Mouse (Mus musculus): ENCODE measurements around the gene Fbxl17. TPM values are rescaled to one million over a fixed set of nuclear protein-coding genes. Genes with fewer than 3 reads are reported as not detected.

Gene Fbxl17
- total RNA-seq, 2 experiments from 2014 or later: 46.3 to 49.5 TPM

DNA sequence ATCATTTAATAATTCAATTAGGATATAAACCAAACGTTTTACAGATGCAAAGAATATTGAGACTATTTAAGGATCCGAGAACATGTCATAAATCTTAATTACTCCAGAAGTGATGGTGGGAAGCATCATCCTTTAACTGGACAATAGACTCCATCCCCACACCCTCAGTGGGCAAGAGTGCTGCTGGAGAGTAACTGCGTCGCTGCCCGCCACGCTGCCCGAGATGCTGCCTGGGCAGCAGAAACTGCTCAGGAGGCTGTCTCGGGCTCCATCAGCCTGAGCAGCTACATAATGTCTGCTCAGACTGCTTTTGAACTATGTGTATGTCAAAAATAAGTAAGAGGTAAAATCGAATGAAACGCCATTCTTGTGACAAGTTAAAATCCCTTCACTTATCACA lies 52.1 kb downstream of the Fbxl17 start:
- Histone ChIP-seq H3K27ac (no peak overlapping the region), H3K4me3 (no peak overlapping the region)
- intact Hi-C loops (cut with DNase I): no loop called here
- DNase-seq: no peak
- TF ChIP-seq CTCF (IDR thresholded peaks at IDR 0.05): no peak

DNA sequence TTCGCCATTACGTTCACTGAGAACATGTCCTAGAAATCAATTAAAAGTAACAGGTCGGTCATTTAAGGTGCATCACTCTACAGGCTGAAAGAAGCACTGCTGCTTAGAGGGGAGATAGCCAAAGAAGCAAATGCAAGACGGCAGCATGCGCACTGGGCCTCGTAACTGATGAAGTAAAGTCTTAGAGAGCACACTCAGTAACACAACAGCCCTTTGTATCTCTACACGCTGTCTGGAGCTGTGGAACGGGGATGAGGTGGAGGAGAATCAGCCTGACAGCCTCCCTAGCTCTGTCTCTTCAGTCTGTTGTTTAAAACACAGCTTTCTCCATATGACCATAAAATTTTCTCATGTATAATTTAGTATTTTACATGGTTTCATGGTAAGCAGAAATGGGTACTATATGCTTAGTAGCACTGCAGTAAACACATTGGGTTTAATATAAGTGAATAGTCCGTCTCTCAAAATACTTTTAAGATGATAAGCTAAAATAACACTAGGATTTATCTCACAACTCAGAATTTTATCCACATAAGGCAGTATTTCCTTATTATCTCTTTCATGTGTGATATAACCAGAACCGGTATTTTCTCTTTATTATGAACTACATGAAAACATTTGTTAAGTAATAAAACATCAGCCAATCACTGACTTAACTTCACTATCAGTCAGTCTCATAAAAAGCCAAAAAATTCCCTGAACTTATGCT lies 52.7 kb downstream of the Fbxl17 start:
- no peak overlapping the region for H3K27ac ChIP-seq
- no peak overlapping the region for H3K4me3 ChIP-seq
- no peak for DNase-seq
- intact Hi-C loops (cut with DNase I): no loop called here
- no peak for TF ChIP-seq CTCF (IDR thresholded peaks at IDR 0.05)

DNA sequence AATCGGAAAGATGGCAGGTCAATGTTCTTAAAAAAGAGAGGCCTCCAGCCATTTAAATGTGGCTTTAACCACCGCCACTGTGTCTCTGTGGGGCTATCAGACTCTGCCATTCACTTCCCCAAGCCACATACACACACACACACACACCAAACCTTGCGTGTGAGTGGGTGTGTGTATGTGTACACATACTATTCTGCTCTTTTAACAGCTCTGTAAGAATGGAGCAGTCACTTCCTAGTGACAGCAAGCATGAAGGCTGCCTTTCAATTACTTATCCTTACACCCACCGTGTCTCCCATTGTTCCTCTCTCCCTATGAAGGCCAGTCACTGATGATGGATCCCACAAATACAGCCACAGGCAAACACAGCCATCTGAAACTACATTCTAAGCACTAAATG lies 54.6 kb downstream of the Fbxl17 start:
- DNase-seq: no peak
- H3K4me3 ChIP-seq: no peak overlapping the region
- intact Hi-C loops (cut with DNase I): no loop called here
- peak overlapping the region; percentile 1; the same call in 1 of the 2 replicates for H3K27ac ChIP-seq
- no peak for TF ChIP-seq CTCF (IDR thresholded peaks at IDR 0.05)

DNA sequence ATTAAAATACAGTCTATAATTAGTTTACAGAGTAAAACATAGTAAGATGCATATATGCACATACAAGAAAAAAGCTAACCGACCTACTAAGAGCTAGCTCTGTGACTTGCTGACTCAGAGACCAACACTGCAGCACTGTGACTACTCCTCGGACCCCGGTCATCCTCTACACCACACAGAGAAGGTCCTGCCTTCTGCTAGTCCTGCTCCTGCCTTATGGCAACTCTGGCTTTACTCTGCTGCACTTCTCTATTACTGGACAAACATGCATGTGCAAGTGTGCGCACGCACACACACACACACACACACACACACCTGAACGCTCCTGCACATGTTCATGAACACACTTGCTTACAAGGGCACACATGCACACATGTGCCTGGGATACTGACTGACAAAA lies 62.4 kb downstream of the Fbxl17 start:
- no peak overlapping the region for H3K4me3 ChIP-seq
- DNase-seq: no peak
- TF ChIP-seq CTCF (IDR thresholded peaks at IDR 0.05): no peak
- no peak overlapping the region for H3K27ac ChIP-seq
- intact Hi-C loops (cut with DNase I): loop anchor here (2.0 kb wide), 1 partner anchor 31 kb away; no protein-coding TSS in a partner anchor

DNA sequence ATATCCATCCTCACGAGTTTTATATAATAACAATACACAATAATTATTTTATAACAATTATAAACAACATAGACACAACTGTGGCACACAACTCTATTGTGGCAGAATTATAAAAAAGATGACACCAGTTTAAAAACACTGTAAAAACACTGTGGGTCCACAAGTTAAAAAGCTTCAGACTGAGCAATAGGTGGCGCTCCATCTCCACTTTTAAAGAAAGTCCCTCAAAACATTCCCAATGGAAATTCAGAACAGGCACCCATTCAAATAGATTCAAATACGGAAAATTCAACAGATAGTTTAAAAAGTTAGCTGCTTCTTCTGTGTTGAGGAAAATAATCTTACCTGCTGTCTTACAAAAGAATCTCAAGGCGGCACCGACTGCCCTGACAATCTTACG lies 65.7 kb downstream of the Fbxl17 start:
- H3K27ac ChIP-seq: no peak overlapping the region
- intact Hi-C loops (cut with DNase I): no loop called here
- no peak for DNase-seq
- no peak overlapping the region for H3K4me3 ChIP-seq
- peak; percentile 77 for TF ChIP-seq CTCF (IDR thresholded peaks at IDR 0.05)

DNA sequence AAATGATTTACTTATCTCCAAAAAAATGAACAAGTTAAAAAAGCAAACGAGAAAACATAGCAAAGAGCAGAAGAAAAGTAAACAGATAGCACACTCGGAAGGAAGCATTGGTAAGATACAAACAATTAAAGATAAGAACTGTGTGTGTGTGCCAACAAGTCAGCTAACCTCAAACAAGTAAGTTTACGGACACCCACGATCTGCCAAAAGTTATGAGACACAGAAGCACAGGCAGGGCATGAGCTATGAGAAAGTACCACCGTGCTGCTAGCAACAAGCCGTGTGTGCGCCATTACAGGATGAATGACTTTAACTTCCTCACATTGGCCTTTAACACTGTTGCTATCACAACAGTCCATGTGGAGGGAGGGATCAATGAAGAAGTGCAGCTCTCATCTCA lies 68.2 kb downstream of the Fbxl17 start:
- Histone ChIP-seq H3K4me3 (no peak overlapping the region), H3K27ac (no peak overlapping the region)
- no peak for TF ChIP-seq CTCF (IDR thresholded peaks at IDR 0.05)
- no peak for DNase-seq
- intact Hi-C loops (cut with DNase I): no loop called here

DNA sequence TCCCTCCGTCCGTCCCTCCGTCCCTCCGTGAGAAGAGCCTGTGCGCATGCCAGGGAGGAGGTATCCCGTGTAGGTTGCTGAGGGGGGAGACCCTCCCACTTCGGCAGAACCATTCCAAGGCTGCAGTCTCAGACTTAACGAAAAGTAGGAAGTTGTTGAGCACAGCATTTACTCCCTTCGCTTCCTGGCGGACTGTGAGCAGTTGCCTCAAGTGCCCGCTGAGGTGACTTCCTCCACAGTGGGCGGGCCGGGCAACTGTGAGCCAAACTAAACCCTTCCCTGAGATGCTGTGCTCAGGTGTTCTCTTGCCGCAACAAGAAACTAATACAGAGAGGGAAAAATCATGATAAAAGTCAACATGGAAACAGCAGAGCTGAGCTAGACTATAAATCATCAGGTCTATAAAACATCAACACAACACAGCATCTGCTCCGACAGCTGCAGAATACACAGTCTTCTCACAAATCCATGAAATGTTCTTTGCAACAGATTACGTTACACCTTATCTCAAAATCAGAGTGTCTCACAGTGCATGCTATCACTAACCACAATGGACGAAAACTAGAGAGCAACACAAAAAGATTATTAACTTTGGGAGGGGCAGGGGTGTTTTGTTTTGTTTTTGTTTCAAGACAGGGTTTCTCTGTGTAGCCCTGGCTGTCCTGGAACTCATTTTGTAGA lies 69.3 kb downstream of the Fbxl17 start:
- no peak for TF ChIP-seq CTCF (IDR thresholded peaks at IDR 0.05)
- no peak for DNase-seq
- intact Hi-C loops (cut with DNase I): no loop called here
- Histone ChIP-seq H3K4me3 (0 out of 2 replicates have a peak overlapping the region, but pooled peaks have one; percentile 17), H3K27ac (no peak overlapping the region)

DNA sequence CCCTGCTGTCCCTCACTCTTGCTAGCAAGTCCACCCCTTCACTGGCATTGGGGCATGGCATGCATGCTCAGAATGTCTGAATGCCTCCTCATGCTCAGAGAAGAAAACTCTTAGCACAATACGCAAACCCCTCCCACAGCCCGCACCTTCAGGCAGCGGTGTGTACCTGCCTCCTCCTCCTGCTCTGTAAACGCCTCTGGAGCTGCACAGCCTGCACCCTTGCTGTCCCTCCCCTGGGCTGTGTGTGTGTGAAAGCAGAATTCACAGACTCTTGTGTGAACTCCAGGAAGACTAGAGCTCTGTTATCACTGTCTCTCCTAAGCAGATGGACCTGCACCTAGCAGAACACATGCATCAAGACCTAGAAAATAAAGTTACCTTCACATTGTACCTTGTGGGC lies 76.0 kb downstream of the Fbxl17 start:
- intact Hi-C loops (cut with DNase I): no loop called here
- DNase-seq: no peak
- Histone ChIP-seq H3K4me3 (no peak overlapping the region), H3K27ac (no peak overlapping the region)
- TF ChIP-seq CTCF (IDR thresholded peaks at IDR 0.05): no peak

DNA sequence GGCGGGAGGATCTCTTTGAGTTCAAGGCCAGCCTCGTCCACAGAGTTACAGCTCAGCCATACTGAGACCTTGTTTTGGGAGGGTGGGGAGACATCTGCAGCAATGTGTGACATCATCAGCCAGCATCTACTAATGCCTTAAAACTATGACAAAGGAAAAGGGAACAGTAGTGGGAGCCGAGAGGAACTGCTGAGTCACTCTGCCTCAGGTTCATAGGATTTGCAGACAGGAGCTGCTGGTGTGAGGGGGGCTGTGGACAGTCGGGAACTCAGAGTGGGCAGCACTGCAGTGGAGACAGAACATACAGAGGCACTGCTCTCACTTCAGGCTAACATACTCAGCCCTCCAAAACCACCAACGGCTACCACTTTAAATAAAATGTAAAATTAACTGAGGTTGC lies 77.1 kb downstream of the Fbxl17 start:
- no peak for TF ChIP-seq CTCF (IDR thresholded peaks at IDR 0.05)
- no peak overlapping the region for H3K4me3 ChIP-seq
- no peak overlapping the region for H3K27ac ChIP-seq
- intact Hi-C loops (cut with DNase I): no loop called here
- DNase-seq: no peak

DNA sequence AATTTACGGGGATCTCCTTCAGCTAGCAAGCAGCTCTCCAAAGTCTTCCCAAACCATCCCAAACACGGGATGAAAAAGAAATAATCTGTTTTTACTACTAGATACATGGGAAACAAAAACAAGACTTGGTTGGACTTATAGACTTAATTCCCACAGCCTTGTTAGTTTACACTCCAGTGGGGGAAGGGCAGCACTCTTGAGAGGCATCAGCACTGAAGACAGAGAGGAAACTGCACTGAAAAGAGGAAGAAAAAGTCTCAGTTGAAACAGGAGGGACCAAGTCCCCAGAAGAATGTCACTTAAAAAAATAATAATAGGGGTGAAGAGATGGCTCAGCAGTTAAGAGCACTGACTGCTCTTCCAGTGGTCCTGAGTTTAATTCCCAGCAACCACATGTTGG lies 78.0 kb downstream of the Fbxl17 start:
- Histone ChIP-seq H3K4me3 (no peak overlapping the region), H3K27ac (no peak overlapping the region)
- DNase-seq: no peak
- intact Hi-C loops (cut with DNase I): no loop called here
- TF ChIP-seq CTCF (IDR thresholded peaks at IDR 0.05): no peak

DNA sequence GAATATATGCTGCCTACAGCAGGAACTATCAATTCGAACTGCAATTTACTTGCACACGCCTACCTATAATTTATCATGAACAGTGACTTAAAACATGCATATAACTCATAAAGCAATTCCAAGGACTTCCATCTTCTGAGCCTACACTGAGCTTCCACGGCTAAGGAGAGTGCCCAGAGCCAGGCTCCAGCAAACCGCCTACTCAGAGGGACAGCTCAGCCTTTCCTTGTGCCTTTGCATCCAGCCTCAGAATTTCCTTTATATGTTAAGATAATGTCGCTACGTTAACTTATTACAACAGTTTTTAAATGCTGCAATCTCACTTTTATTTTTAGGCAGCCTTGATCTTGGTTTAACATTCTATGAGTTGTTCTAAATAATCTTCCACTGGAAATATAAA lies 80.3 kb downstream of the Fbxl17 start:
- Histone ChIP-seq H3K27ac (no peak overlapping the region), H3K4me3 (no peak overlapping the region)
- TF ChIP-seq CTCF (IDR thresholded peaks at IDR 0.05): no peak
- no peak for DNase-seq
- intact Hi-C loops (cut with DNase I): loop anchor here (10.0 kb wide), 1 partner anchor 45 kb away; no protein-coding TSS in a partner anchor

DNA sequence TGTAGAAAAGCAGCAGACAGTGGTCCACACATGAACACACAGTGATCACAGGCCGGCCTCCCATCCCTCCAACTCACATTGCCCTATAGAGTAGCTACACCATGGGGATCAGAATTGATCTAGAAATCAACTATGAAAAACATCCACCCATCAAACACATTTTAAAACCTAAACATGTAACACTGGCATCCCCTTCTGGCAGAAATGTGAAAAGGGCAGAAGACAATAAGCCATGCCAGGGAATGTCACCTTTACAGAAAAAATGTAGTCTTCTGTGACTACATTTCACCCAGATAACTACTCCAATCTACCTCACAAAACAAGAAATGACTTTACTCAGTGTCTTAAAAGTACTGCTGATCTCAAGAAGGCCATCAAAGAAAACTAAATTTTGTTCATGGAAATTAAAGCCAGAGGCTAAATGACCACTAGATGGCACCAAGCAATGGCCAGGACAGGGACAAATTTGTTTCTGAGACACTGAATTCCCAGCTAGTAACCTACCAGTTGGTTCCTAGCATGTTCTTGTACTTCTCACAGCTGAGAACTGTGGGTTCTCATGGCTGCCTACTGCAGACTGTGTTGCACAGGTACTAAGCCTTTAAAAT lies 85.7 kb downstream of the Fbxl17 start:
- no peak for DNase-seq
- intact Hi-C loops (cut with DNase I): loop anchor here (10.0 kb wide), 1 partner anchor 51 kb away; no protein-coding TSS in a partner anchor
- TF ChIP-seq CTCF (IDR thresholded peaks at IDR 0.05): peak; percentile 78
- no peak overlapping the region for H3K4me3 ChIP-seq
- H3K27ac ChIP-seq: no peak overlapping the region

DNA sequence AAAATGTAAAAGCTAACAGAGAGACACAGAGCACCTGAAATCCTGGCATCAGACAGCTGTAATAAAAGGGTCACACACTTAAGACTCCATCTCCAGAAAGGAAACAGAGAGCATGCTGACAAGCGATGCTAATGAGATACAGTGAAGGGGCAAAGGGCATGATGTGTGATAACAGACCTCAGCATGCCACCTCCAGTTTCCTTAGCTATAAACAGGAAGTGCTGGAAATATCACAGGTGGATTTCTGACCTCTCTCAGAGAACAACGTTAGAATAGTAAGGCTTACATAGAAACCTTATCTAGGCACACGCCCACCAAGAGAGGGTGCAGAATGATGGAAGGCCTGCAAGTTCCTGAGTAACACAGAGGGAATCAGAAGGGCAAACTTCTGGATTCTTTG lies 88.3 kb downstream of the Fbxl17 start:
- Histone ChIP-seq H3K4me3 (no peak overlapping the region), H3K27ac (no peak overlapping the region)
- no peak for DNase-seq
- intact Hi-C loops (cut with DNase I): loop anchor here (10.0 kb wide), 1 partner anchor 53 kb away; no protein-coding TSS in a partner anchor
- no peak for TF ChIP-seq CTCF (IDR thresholded peaks at IDR 0.05)
